Mouse (Mus musculus) hindbrain, embryonic 15.5 days (tissue): ENCODE data around the gene Gm10944. TPM values are rescaled to one million over a fixed set of nuclear protein-coding genes. Genes with fewer than 3 reads are reported as not detected.

Experiments used
- ATAC-seq: fragments of 200-750 bp; cut with Nextera tagmentation; 2 replicates; pipeline ENCODE4 v1.8.0; 2017; ENCODE audit warnings: low read depth, moderate number of reproducible peaks, moderate TSS enrichment; ENCODE audit not compliant: low FRiP score
- H3K27ac ChIP-seq: fragments of 300-500 bp; sonication (generic); replicated peaks from 2 replicates; pipeline ENCODE4 v1.5.1; 2015; ENCODE audit warnings: mild to moderate bottlenecking, inconsistent platforms
- H3K27me3 ChIP-seq: fragments of 300-500 bp; sonication (generic); 2 replicates; pipeline ENCODE4 v1.6.1; 2015; ENCODE audit warnings: control low read depth, inconsistent platforms
- H3K36me3 ChIP-seq: fragments of 300-500 bp; sonication (generic); 2 replicates; pipeline ENCODE4 v1.6.1; 2015; ENCODE audit warnings: control low read depth, inconsistent platforms
- H3K4me1 ChIP-seq: fragments of 300-500 bp; sonication (generic); replicated peaks from 2 replicates; pipeline ENCODE4 v1.6.1; 2015; ENCODE audit warnings: control low read depth, inconsistent platforms
- H3K4me2 ChIP-seq: fragments of 300-500 bp; sonication (generic); 2 replicates; pipeline ENCODE4 v1.6.1; 2015; ENCODE audit warnings: moderate library complexity, mild to moderate bottlenecking, inconsistent platforms
- H3K4me3 ChIP-seq: fragments of 300-500 bp; sonication (generic); 2 replicates; pipeline ENCODE4 v1.5.1; 2015; ENCODE audit warnings: mild to moderate bottlenecking, inconsistent platforms
- H3K9ac ChIP-seq: fragments of 300-500 bp; sonication (generic); 2 replicates; pipeline ENCODE4 v1.6.1; 2015; ENCODE audit warnings: inconsistent platforms
- H3K9me3 ChIP-seq: fragments of 300-500 bp; sonication (generic); 2 replicates; pipeline ENCODE4 v1.6.1; 2016; ENCODE audit warnings: control low read depth, inconsistent platforms
- WGBS: fragments of 180-500 bp; shearing (Covaris S2); methylation state at CpG from one replicate; pipeline ENCODE4 v1.1.7; 2015; 5-methylcytosine and 5-hydroxymethylcytosine counted together
- polyA plus RNA-seq: library from polyadenylated mRNA; unstranded; fragments of >200 nt; fragmentation: Nextera tagmentation; extraction: Ambion mirVana; gene quantifications from 2 replicates; pipeline ENCODE4 v1.2.1, GENCODE M21; 2015

The Gm10944 gene
- not detected in 2 replicates for polyA plus RNA-seq

DNA sequence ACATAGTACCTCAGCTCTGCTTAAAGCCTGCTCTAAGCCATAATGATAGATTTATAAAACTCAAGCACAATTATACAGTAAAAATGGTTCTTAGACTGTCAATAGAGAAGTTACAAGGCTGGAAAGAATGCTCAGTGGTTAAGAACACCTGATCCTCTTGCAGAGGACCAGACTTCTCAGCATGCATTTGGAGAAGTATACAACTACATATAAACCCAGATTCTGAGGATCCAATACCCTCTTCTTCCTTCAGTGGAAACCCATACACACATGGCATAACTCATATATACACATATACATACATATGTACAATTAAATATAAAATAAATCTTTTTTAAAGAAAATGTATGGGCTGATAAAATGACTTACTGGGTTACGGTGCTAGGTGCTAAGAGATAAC, at the start of gene Gm10944:
Gene Gm10944 (plus strand): TSS at position 301 of the 400 bp plus-strand sequence.
- Histone ChIP-seq H3K27ac (no peak within 1 kb of the TSS), H3K9me3 (no peaks in the 10 kb centered on the region), H3K9ac (no peak within 1 kb of the TSS), H3K36me3 (no peaks in the 10 kb centered on the region), H3K4me1 (no peaks in the 10 kb centered on the region), H3K4me2 (no peak within 1 kb of the TSS), H3K27me3 (no peaks in the 10 kb centered on the region), H3K4me3 (no peak within 1 kb of the TSS)
- no peak for ATAC-seq
- 96% methylated on average over 1 of the region's 1 CpGs for WGBS

DNA sequence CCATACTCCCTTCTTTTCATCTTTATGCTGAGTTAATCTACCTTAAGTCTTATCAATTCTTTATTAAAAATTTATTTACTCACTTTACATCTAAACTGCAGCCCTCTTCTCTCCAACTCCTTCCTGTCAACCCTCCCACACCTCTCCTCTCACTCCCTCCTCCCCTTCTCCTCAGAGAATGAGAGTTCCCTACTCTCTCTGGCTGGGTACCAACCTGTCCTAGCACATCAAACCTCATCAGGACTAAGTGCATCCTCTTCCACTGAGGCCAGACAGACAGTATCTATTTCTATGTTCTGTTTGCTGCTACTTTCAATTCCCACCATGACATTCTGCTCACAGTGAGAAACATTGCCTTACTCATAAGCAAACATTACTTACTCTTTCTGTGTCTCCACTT, 25.2 kb upstream of the Gm10944 start:
- Histone ChIP-seq H3K27me3 (no peaks in the 10 kb centered on the region), H3K9me3 (no peaks in the 10 kb centered on the region), H3K27ac (no peak overlapping the region), H3K36me3 (no peaks in the 10 kb centered on the region), H3K4me3 (no peak overlapping the region), H3K4me2 (no peak overlapping the region), H3K9ac (no peak overlapping the region), H3K4me1 (no peaks in the 10 kb centered on the region)
- ATAC-seq, result no peak

DNA sequence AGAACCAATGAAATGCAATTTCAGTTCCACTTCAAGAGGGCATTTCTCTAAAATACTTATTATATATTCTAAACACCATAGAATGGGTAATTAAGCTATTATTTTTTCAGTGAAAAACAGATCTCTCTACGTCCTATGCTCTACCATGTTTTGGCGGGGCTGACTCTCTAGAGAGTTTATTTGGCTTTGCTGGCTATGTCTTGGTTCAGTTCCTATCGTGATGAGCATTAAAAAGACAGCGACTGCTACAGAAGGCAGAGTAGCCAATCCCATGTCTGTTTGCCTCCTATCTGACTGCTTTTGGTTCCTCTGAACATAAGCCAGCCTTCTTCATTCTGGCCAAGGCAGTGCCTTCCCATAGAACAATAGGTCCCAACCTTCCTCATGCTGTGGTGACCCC, 24.5 kb upstream of the Gm10944 start:
- H3K4me3 ChIP-seq, result no peak overlapping the region
- H3K9me3 ChIP-seq, result no peaks in the 10 kb centered on the region
- H3K36me3 ChIP-seq, result no peaks in the 10 kb centered on the region
- no peak overlapping the region for H3K9ac ChIP-seq
- H3K4me2 ChIP-seq, result no peak overlapping the region
- 72% methylated on average over 4 of the region's 4 CpGs for WGBS
- ATAC-seq, result no peak
- no peaks in the 10 kb centered on the region for H3K4me1 ChIP-seq
- no peak overlapping the region for H3K27ac ChIP-seq
- H3K27me3 ChIP-seq, result no peaks in the 10 kb centered on the region

DNA sequence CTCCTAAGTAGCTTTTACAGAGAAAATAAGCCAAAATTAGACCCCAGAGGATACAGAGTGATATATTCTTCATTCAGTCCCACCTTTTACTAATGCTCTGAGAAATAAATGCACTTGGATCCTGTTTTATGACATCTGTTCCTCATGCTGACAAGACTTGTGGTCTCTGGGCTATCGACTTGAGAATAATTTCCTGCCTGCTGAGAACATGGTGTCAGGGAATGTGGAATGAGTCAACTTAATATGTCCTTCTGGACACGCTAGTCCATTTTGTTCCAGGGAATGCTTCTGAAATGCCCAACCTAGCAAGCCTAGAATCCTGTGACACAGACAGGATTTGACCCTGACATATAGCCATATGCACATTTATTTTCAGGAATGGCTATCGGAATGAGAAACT, 22.0 kb upstream of the Gm10944 start:
- Histone ChIP-seq H3K4me2 (no peak overlapping the region), H3K4me3 (no peak overlapping the region), H3K4me1 (no peaks in the 10 kb centered on the region), H3K36me3 (no peaks in the 10 kb centered on the region), H3K9ac (no peak overlapping the region), H3K27me3 (no peaks in the 10 kb centered on the region), H3K27ac (no peak overlapping the region), H3K9me3 (no peaks in the 10 kb centered on the region)
- no peak for ATAC-seq
- 86% methylated on average over 3 of the region's 3 CpGs for WGBS

DNA sequence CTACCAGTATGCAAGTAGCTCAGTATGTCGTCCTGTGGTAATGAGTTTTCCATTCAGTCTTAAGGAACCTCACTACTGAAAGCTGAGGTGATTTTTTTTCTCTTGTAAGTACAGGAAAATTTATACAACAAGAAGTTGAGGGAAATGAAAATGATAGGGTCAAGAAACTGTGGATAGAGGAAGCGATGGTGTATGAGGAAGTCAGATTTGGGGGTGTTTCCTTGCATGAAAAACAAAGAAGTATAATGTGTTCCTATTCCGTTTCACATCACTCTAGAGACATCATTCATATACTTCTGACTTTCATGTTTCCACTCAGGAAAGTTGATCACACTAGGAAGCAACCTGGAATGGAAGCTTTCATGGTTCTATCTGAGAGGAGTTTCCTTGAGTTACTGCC, 21.2 kb upstream of the Gm10944 start:
- no peaks in the 10 kb centered on the region for H3K4me1 ChIP-seq
- H3K27me3 ChIP-seq, result no peaks in the 10 kb centered on the region
- H3K4me2 ChIP-seq, result no peak overlapping the region
- no peaks in the 10 kb centered on the region for H3K36me3 ChIP-seq
- no peak overlapping the region for H3K9ac ChIP-seq
- no peak overlapping the region for H3K4me3 ChIP-seq
- no peak for ATAC-seq
- H3K27ac ChIP-seq, result no peak overlapping the region
- WGBS, result 78% methylated on average over 3 of the region's 3 CpGs
- no peaks in the 10 kb centered on the region for H3K9me3 ChIP-seq

DNA sequence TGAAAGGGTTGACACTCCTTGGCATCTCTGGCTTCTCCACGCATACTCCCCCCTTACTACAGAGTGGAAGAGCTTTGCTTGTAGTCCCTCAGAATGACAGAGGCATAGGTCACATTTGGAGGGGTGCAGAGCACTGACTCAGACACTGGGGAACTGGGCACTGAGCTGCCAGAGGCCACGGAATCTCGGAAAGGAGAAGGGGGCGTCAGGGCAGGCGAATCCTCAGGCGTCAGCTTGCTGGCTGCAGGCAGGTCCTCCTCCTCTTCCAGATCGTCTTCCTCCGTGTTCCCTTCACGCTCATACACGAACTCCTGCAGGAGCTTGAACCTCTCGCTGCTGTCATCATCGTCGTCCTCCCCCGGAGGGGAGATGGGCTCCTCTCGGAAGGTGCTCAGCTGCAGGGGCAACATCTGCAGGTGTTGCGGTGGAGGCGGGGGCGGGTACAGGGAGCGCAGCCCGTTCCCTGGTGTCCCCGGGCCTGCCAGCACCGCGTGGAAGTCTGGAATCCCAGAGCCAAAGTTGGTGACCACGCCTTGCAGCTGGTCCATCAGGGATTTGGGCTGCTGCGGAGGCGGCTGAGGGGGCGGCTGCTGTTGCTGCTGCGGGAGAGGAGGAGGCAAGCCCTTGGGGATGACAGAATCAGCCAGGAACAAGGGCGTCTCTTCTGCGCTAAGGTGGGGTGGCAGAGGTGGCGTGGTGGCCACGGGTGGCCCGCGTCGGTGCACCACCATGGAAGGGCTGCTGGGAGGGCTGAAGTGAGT, 7.9 kb downstream of the Gm10944 start:
- H3K4me1 ChIP-seq, result peaks cover 15% of the 10 kb centered on the region
- no peaks in the 10 kb centered on the region for H3K36me3 ChIP-seq
- H3K4me2 ChIP-seq, result peak overlapping the region; percentile 94
- peak overlapping the region; percentile 50 for H3K9ac ChIP-seq
- ATAC-seq, result peak; percentile 82
- no peaks in the 10 kb centered on the region for H3K27me3 ChIP-seq
- H3K9me3 ChIP-seq, result no peaks in the 10 kb centered on the region
- 2% methylated on average over 35 of the region's 35 CpGs for WGBS
- H3K4me3 ChIP-seq, result peak overlapping the region; percentile 52
- no peak overlapping the region for H3K27ac ChIP-seq

DNA sequence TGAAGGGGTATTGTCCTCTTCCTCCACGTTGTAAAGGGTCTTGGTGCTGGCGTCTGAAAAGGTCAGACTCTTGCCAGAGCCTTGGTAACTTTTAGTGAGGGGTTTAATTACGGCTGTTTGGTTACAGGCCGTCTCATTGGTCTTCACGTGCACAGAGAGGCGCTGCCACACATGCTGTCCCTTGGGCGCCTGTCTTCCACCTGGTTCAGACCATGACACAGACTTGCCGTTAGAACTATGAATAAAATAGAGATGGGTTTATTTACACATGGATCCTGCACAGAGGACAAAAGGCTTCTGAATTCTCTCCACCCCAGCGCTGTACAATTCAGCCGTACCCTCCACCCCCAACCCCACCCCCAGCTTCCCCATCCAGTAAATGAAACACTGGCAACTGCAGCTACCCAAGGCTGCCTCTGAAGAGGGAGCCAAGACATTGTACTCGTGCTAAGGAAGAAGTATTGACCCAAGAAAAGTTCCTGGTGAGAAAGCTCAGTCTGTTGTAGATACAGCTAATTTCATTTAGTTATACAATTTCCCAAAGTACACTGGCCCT, 8.6 kb downstream of the Gm10944 start:
- ATAC-seq, result peak; percentile 60
- 10% methylated on average over 11 of the region's 11 CpGs for WGBS
- no peak overlapping the region for H3K27ac ChIP-seq

DNA sequence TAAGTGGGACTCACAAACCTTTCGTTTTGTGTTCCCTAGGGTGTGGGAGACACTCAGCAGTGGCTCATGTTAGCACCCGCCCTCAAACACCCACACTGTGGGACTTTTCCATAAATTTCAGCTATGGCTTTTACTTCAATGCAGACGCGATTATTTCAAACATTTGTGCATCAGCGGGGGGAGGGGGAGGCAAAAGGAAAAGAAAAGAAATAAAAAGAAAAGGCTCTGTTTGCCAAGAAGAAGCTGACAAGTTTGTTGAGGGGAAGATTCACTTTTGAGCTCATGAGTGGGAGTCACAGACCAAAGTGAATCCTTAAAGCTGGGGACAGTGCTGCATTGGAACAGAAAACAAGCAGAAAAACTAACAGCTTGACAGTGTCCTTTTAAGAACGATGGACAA, 16.3 kb downstream of the Gm10944 start:
- Histone ChIP-seq H3K4me2 (no peak overlapping the region), H3K27ac (no peak overlapping the region), H3K9me3 (no peaks in the 10 kb centered on the region), H3K27me3 (no peaks in the 10 kb centered on the region), H3K36me3 (no peaks in the 10 kb centered on the region), H3K4me3 (no peak overlapping the region), H3K4me1 (no peaks in the 10 kb centered on the region), H3K9ac (no peak overlapping the region)
- no peak for ATAC-seq
- 78% methylated on average over 6 of the region's 6 CpGs for WGBS

More for the DNA sequence above, 8.6 kb downstream of the Gm10944 start:
- Histone ChIP-seq H3K27me3 (no peaks in the 10 kb centered on the region), H3K9ac (peak overlapping the region; percentile 50), H3K36me3 (no peaks in the 10 kb centered on the region), H3K4me3 (peak overlapping the region; percentile 52), H3K4me1 (peaks cover 15% of the 10 kb centered on the region), H3K4me2 (peak overlapping the region; percentile 94), H3K9me3 (no peaks in the 10 kb centered on the region)

DNA sequence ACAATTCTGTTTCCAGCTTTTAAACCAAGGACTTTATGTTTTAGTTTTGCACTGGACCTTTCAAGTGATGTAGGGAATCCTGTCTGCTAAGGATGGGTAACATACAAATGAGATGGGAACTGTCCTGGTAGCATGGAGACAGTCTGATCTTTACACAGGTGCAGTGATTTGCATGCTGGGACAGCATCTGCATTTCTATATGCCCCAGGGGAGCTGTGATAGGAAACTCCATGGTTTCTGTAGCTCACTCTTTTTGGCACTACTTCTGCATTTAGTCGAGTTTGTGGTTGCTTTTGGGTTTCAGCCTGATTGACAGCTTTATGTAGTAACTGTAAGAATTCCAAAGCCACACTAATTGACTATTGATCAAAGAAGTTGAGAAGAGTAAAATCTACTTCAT, 19.8 kb downstream of the Gm10944 start:
- Histone ChIP-seq H3K27me3 (no peaks in the 10 kb centered on the region), H3K36me3 (no peaks in the 10 kb centered on the region), H3K4me2 (no peak overlapping the region), H3K9me3 (no peaks in the 10 kb centered on the region), H3K9ac (no peak overlapping the region), H3K27ac (no peak overlapping the region), H3K4me1 (no peaks in the 10 kb centered on the region), H3K4me3 (no peak overlapping the region)
- 61% methylated on average over 1 of the region's 1 CpGs for WGBS
- no peak for ATAC-seq

DNA sequence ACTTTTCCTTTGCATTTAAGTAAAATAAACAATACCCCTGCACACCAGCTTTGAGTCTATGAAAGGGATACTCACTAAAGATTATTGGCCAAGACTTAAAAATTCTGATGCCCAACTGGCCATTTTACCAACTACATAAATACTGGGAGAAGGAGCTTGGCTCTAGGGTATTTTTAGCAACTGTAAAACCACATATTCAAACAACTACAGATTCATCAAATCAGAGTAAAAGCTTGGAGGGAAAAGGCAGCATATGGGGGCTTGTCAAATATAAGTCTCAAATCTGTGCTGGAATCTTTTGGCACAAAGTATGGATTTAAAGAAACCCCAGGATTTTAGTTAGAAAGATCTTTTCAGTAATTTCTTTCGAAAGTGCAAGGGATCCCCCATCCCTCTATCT, 20.2 kb downstream of the Gm10944 start:
- Histone ChIP-seq H3K4me3 (no peak overlapping the region), H3K27ac (no peak overlapping the region), H3K36me3 (no peaks in the 10 kb centered on the region), H3K9me3 (no peaks in the 10 kb centered on the region), H3K9ac (no peak overlapping the region), H3K4me2 (no peak overlapping the region), H3K4me1 (no peaks in the 10 kb centered on the region), H3K27me3 (no peaks in the 10 kb centered on the region)
- WGBS, result 89% methylated on average over 1 of the region's 1 CpGs
- no peak for ATAC-seq

DNA sequence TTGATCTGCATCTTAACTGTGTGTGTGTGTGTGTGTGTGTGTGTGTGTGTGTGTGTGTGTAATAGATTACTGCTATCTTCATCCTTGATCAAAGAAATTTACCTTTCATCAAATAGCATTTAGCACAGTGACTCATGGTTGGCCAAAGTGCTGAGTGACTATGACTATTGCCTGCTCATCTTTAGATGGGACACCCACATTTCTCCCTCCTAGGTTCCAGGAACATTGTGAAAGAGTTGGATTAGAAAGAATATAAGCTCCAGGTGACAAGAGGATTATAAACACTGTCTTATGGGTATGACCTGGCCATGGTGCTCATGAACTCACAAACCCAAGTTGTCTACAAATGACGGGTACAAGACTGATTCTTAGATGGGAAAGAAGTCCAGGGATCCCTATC, 26.9 kb downstream of the Gm10944 start:
- Histone ChIP-seq H3K4me2 (no peak overlapping the region), H3K9me3 (no peaks in the 10 kb centered on the region), H3K27me3 (no peaks in the 10 kb centered on the region), H3K36me3 (no peaks in the 10 kb centered on the region), H3K9ac (no peak overlapping the region), H3K27ac (no peak overlapping the region), H3K4me3 (no peak overlapping the region), H3K4me1 (no peaks in the 10 kb centered on the region)
- no peak for ATAC-seq
- 90% methylated on average over 1 of the region's 1 CpGs for WGBS

DNA sequence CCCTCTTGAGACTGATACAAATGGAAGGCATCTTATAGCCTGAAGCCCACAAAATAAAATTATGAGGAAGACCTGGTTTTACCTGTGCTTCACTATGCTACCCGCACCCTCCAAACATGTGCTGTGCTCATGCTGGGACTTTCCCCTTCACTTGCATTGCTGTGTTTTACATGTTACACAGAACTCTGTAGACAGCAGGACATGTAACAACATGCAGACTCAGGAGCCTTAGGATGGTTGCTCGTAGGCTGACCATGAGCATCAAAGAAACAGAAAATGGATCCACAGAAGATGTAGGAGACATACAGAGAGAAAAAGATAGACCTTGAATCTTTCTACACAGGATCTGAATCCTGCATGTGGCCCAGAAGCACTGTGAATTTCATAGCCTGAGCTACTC, 29.2 kb downstream of the Gm10944 start:
- no peak overlapping the region for H3K4me3 ChIP-seq
- 91% methylated on average over 2 of the region's 2 CpGs for WGBS
- no peaks in the 10 kb centered on the region for H3K4me1 ChIP-seq
- ATAC-seq, result no peak
- no peaks in the 10 kb centered on the region for H3K36me3 ChIP-seq
- H3K9ac ChIP-seq, result no peak overlapping the region
- H3K27ac ChIP-seq, result no peak overlapping the region
- H3K9me3 ChIP-seq, result no peaks in the 10 kb centered on the region
- no peaks in the 10 kb centered on the region for H3K27me3 ChIP-seq
- H3K4me2 ChIP-seq, result no peak overlapping the region

DNA sequence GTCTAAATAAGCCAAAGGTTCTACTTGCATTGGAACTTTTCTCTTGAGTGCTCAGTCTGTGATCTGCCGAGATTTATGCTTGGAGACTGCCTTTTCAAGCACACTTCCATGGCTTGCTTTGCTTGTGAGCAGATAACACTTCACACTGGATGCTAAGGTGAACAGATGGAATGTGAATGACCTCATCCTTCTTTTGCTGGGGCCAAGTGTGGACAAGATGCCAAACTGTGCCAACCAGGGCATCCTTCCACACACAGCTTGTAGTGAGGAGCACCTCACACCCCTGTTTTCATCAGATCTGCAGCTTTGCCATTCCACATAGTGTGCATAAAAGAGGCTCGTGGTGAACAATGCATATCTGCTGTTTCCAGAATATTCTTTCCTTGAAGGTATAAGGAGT, 29.7 kb downstream of the Gm10944 start:
- no peaks in the 10 kb centered on the region for H3K9me3 ChIP-seq
- no peaks in the 10 kb centered on the region for H3K27me3 ChIP-seq
- WGBS, result 75% methylated on average over 2 of the region's 2 CpGs
- H3K36me3 ChIP-seq, result no peaks in the 10 kb centered on the region
- H3K9ac ChIP-seq, result no peak overlapping the region
- H3K4me2 ChIP-seq, result no peak overlapping the region
- H3K4me1 ChIP-seq, result no peaks in the 10 kb centered on the region
- no peak overlapping the region for H3K4me3 ChIP-seq
- H3K27ac ChIP-seq, result no peak overlapping the region
- 0 out of 2 replicates have a peak, but pooled peaks have one; percentile 19 for ATAC-seq
